Mouse (Mus musculus): ENCODE results near the gene Gm11565.
"Not testable (repeated sequence)": the region's sequence is repeated elsewhere in the genome, so short reads cannot be mapped to it uniquely, and the experiment has no call there.

Gene Gm11565

GRCm38 (mm10) chr11:99914451-99914850, at the start of gene Gm11565:
Gm11565 (plus strand) TSS chr11:99914751.
- in situ Hi-C loops (cut with MboI, MseI) = no loop called here

- in situ Hi-C loops (cut with MboI, MseI) = not testable (repeated sequence)
Measured at GRCm38 (mm10) chr11:99873089-99873488, 41.5 kb upstream of the Gm11565 start, which contains the start of gene Krtap9-1. Krtap9-1 (plus strand) TSS chr11:99873389.

- in situ Hi-C loops (cut with MboI, MseI) = not testable (repeated sequence)
Measured at GRCm38 (mm10) chr11:99878887-99879286, 35.7 kb upstream of the Gm11565 start, which contains the start of gene Gm11567. Gm11567 (plus strand) TSS chr11:99879187.

GRCm38 (mm10) chr11:99907620-99908019, 6.9 kb upstream of the Gm11565 start, which contains the start of gene Krtap31-1:
Krtap31-1 (plus strand) TSS chr11:99907920.
- in situ Hi-C loops (cut with MboI, MseI) = no loop called here

GRCm38 (mm10) chr11:99935991-99936390, 21.4 kb downstream of the Gm11565 start, which contains the start of gene Krtap31-2:
Krtap31-2 (plus strand) TSS chr11:99936291.
- in situ Hi-C loops (cut with MboI, MseI) = no loop called here

- in situ Hi-C loops (cut with MboI, MseI) = no loop called here
Measured at GRCm38 (mm10) chr11:99937751-99938264, 23.3 kb downstream of the Gm11565 start.

GRCm38 (mm10) chr11:99948175-99948574, 33.6 kb downstream of the Gm11565 start, which contains the start of gene Krtap9-5:
Krtap9-5 (plus strand) TSS chr11:99948475.
- in situ Hi-C loops (cut with MboI, MseI) = no loop called here

- in situ Hi-C loops (cut with MboI, MseI) = no loop called here
Measured at GRCm38 (mm10) chr11:99964213-99964612, 49.7 kb downstream of the Gm11565 start.

Data from T-helper 2 cell (primary cell).